Mouse (Mus musculus) right cerebral cortex, postnatal 14 days (tissue): ENCODE measurements around the gene Rad51.

Source experiments
- DNase-seq: peaks from one replicate; pipeline ENCODE4 v3.0.0; 2022

The Rad51 gene

GRCm38 (mm10) chr2:119166901-119167865, 54.6 kb downstream of the Rad51 start, which contains the start of gene Gchfr:
Gchfr (plus strand) TSS chr2:119167773.
- DNase-seq, result peak; percentile 32

DNA sequence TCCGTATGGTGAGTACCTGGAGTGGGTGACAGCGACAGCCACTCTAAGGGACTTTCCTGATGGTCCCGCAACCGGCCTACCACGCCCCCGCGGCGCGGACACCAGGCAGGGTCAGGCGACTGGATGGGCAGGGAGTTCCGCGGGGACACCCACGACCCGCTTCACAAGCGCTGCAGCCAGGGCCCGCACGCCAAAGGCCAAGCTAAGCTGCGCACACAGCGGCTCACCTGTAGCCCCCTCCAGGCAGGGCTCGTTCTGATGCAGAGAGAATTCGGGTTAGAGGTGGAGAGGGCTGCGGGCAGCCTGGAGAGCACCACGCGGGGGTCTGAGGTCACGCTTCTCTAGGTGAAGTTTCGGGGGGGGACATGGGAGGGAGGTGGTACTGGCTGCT, 55.3 kb downstream of the Rad51 start:
- DNase-seq, result no peak

DNA sequence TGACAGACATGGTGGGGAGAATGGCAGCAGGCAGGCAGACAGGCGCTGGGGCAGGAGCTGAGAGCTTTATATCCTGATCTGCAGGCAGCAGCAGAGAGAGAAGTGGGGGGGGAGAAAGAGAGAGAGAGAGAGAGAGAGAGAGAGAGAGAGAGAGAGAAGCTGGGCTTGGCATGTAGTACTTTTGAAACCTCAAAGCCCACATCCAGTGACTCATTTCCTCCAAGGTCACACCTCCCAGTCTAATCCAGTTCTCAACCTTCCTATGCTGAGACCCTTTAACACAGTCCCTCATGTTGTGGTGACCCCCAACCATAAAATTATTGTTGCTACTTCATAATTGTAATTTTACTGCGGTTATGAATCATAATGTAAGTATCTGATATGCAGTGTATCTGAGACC, 57.7 kb downstream of the Rad51 start:
- no peak for DNase-seq

DNA sequence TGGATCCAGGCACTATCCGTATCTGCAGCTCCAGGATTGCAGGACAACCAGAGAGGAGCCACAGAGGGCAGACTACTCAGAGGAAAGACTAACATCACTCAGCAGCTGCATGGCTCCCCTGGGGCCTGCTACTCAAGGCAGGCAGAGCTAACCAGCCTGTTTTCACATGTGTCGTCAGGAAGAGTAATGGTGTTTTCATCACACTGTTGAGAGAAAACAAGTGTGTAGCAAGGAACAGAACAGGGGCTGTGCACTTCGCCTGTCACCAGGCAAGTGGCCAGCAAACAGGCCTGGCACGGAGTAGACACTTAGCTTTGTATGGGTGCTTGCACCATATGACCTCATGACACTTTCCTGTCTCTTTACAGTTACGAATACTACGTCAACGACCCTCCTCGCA, 59.0 kb downstream of the Rad51 start:
- DNase-seq, result no peak

DNA sequence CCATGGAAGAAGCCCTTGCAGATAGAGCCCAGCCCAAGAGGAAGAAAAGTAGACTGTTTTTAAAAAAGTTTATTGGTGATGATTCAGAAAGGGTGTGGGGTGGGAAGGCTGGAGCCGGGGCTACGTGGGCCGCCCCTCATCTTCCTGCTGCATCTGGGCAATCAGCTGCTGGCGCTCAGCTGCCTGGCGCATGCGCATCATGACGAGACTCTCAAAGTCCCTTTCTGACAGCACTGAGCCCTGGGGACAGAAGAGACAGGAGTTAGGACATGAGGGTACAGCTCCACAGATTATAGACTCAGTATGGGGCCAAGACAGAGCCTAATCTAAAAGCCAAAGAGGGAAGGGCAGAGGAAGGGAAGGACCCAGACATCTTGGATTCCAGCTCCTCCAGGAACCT, 59.9 kb downstream of the Rad51 start:
- no peak for DNase-seq

- peak; percentile 37 for DNase-seq
Measured at GRCm38 (mm10) chr2:119172862-119173576, 60.4 kb downstream of the Rad51 start.

- DNase-seq, result no peak
Measured at GRCm38 (mm10) chr2:119173991-119174651, 61.5 kb downstream of the Rad51 start, which contains the start of gene Gm14137. Gm14137 (plus strand) TSS chr2:119174509.

- no peak for DNase-seq
Measured at GRCm38 (mm10) chr2:119174866-119175265, 62.3 kb downstream of the Rad51 start.

- no peak for DNase-seq
Measured at GRCm38 (mm10) chr2:119175614-119176013, 63.0 kb downstream of the Rad51 start.

DNA sequence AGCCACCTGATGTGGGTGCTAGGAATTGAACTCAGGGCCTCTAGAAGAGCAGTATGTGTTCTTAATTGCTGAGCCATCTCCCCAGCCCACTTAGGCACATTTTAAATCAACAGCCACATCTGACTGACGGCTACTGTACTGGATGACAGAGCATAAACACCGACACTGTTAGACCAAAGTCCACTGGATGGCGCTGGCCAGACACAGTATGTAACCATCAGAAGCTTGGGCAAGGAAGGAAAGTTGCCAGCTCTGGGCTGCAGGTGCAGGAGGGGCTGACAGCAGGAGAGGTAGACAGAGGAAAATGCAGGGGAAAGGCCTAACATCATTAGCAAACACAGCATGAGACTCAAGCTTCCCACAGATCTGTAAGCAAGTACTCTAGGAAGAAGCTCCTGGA, 64.2 kb downstream of the Rad51 start:
- DNase-seq, result no peak

- no peak for DNase-seq
Measured at GRCm38 (mm10) chr2:119177384-119177939, 64.9 kb downstream of the Rad51 start.

DNA sequence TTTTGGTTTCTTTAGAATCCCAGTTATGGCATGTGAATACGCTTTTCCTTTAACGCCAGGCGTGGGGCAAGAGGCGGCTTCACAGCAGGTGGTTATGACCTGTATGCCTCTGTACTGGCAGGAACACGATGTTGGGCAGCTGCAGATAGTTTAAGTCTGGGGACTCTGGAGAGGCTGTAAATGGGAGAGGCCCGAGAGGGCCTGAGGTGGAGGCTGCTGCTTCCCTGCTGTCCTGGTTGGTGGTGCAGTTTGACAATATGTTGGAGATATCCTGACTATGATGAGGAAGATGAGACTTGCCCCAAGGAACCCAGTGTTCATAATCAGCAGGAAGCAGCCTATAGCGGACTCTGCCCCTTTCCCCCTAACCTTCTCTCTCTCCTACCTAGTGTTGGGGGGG, 70.3 kb downstream of the Rad51 start:
- DNase-seq, result no peak

GRCm38 (mm10) chr2:119189029-119189710, 76.6 kb downstream of the Rad51 start:
- DNase-seq, result peak; percentile 81

DNA sequence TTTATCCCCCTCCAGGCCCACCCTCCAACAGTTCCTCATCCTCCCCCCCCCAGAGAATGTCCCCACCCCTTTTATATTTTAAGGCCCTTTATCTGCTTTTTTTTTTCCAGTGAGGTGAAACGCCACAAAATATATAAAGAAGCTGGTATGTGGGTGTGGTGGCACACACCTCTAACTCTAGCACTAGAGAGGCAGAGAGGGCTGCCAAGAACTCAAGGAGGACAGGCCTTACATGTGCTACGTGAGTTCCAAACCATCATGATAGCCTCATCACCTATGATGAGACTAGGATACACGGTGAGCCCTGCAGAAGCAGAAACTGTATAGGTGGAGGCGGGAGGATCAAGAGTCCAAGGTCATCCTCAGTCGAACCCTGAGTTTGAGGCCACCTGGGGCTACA, 78.4 kb downstream of the Rad51 start:
- no peak for DNase-seq

GRCm38 (mm10) chr2:119194140-119194539, 81.5 kb downstream of the Rad51 start:
- DNase-seq, result no peak

DNA sequence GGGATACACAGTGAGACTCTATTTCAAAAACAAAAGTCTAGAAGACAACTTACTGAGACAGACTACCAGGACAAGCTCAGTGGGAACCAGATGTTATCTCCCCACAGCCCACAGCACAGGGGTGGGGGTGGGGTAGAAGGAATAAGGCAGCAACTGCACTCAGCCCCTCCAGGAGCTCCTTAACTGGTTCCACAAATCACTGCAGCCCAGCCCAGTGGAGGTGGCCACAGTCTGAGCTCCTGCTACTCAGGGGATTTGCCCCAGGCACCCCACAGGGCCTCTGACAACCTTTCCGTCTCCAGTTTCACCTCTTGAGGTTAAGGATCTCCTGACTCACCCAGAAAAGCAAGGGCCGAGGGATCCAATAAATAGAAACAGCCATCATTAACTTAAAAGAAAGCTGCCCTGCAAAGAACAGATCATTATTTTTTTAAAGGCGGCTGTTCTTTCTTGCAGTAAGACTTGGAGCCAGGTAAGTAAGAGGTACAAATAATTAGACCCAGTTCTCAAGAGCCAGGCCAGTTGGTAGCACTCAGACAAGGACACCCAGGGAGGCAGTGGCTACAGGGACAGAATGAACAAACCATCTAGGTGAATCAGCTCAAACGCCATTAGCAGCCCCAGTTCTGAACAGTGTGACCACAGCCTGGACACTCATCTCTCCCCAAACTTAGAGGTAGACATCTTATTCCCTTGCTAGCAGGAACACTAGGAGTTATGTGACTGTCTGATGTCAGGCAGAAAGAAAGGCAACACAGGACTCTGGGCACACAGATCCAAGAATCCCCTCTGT, 83.9 kb downstream of the Rad51 start:
- no peak for DNase-seq
